ENCODE assay signal across 8 mouse cellular contexts in the genomic region with DNA sequence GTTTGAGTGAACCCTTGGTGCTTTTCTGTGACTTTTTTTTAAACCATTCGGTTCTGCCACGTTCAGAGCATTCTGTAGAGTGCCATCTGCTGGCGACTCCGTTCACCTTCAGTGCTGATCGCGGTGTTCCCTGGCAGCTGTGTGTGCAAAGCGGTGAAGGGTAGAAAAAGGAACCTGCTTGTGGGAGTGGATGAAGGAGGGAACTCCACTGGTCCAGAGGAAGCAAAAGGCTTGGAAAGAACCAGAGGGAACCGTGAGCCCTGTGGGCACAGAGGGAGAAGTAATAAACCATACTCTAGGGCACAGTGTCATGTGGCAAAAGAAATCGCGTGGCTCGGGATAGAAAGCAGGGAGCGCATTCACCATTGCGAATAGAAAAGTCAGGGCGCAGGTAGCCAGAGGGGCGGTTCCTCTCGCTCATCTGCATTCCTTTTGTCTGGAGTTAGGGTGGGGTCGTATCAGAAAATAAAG.
DNase-seq lines count a peak whose midpoint lies in the region; ATAC-seq and TF ChIP-seq lines count a peak whose summit lies in the region.

No protein-coding gene starts in this region.

- peak; percentile 15; the same call in 1 of the 2 replicates for TF ChIP-seq CTCF in G1E (IDR thresholded peaks at IDR 0.05; ENCODE audit: low read depth, low read length)

- H3K27me3 ChIP-seq in G1E (ENCODE audit: insufficient read depth, low read length), result peaks cover 47% of the 10 kb centered on the region
- H3K27me3 ChIP-seq in hindbrain, embryonic 11.5 days (ENCODE audit: control insufficient read depth, insufficient read depth, low read length), result no peaks in the 10 kb centered on the region
- no peaks in the 10 kb centered on the region for H3K27me3 ChIP-seq in lung, embryonic 16.5 days (ENCODE audit: control insufficient read depth, insufficient read depth, low read depth, low read length)

- peaks cover 5% of the 10 kb centered on the region; the same call in 1 of the 2 replicates for H3K9me3 ChIP-seq in G1E (replicated peaks)
- H3K9me3 ChIP-seq in hindbrain, embryonic 11.5 days (ENCODE audit: control insufficient read depth, low read length), result no peaks in the 10 kb centered on the region
- H3K9me3 ChIP-seq in lung, embryonic 16.5 days (ENCODE audit: control insufficient read depth, low read length), result no peaks in the 10 kb centered on the region

- H3K4me2 ChIP-seq in hindbrain, embryonic 11.5 days (replicated peaks; ENCODE audit: low read depth, low read length), result peak overlapping the region; percentile 86
- peak overlapping the region; percentile 86 for H3K4me2 ChIP-seq in lung, embryonic 16.5 days (ENCODE audit: low read depth, low read length)

- WGBS in hindbrain, embryonic 11.5 days, result 1% methylated on average over 17 of the region's 17 CpGs
- WGBS in lung, embryonic 16.5 days, result 0% methylated on average over 17 of the region's 17 CpGs

- 0 out of 2 replicates have a peak overlapping the region, but pooled peaks have one; percentile 47 for H3K27ac ChIP-seq in hindbrain, embryonic 11.5 days (ENCODE audit: low read depth, low read length)
- no peak overlapping the region for H3K27ac ChIP-seq in lung, embryonic 16.5 days (ENCODE audit: low read length)

- no peak overlapping the region for H3K4me3 ChIP-seq in G1E (ENCODE audit: low read depth, low read length)
- H3K4me3 ChIP-seq in hindbrain, embryonic 11.5 days (ENCODE audit: low read depth, low read length), result peak overlapping the region; percentile 35
- peak overlapping the region; percentile 51 for H3K4me3 ChIP-seq in lung, embryonic 16.5 days (ENCODE audit: low read length)

- peak; percentile 37; the same call in 1 of the 2 replicates for ATAC-seq in G1E (ENCODE audit: extremely low read depth, insufficient number of reproducible peaks, low FRiP score, poor library complexity, severe bottlenecking)
- peak; percentile 90 for ATAC-seq in frontal cortex, adult (ENCODE audit: low TSS enrichment)
- peak; percentile 67 for ATAC-seq in hindbrain, embryonic 11.5 days (ENCODE audit: low FRiP score)
- ATAC-seq in lung, embryonic 16.5 days (ENCODE audit: low read depth), result peak; percentile 81

- H3K4me1 ChIP-seq in G1E (ENCODE audit: insufficient read depth, low read depth, low read length), result peaks cover 10% of the 10 kb centered on the region; the same call in 1 of the 2 replicates
- H3K4me1 ChIP-seq in hindbrain, embryonic 11.5 days (replicated peaks; ENCODE audit: control insufficient read depth, insufficient read depth, low read length), result no peaks in the 10 kb centered on the region
- peaks cover 10% of the 10 kb centered on the region for H3K4me1 ChIP-seq in lung, embryonic 16.5 days (replicated peaks; ENCODE audit: control insufficient read depth, insufficient read depth, low read length)

- H3K9ac ChIP-seq in hindbrain, embryonic 11.5 days (ENCODE audit: low read depth, low read length), result peak overlapping the region; percentile 65
- H3K9ac ChIP-seq in lung, embryonic 16.5 days (ENCODE audit: low read length), result peak overlapping the region; percentile 42

- H3K36me3 ChIP-seq in G1E (replicated peaks), result no peaks in the 10 kb centered on the region
- no peaks in the 10 kb centered on the region for H3K36me3 ChIP-seq in hindbrain, embryonic 11.5 days (ENCODE audit: control insufficient read depth, insufficient read depth, low read length)
- no peaks in the 10 kb centered on the region for H3K36me3 ChIP-seq in lung, embryonic 16.5 days (ENCODE audit: control insufficient read depth, insufficient read depth, low read length)

- peak; percentile 14 for DNase-seq in G1E (ENCODE audit: low spot score)
- DNase-seq in cerebellum, adult 18-20 months, result peak; percentile 87
- DNase-seq in hindbrain, embryonic 11.5 days (ENCODE audit: low spot score), result peak; percentile 90
- peak; percentile 74 for DNase-seq in layer of hippocampus, adult 9-11 months
- peak; percentile 46 for DNase-seq in ovary, postnatal 10 days (ENCODE audit: low spot score)
- peak; percentile 75 for DNase-seq in thymus, postnatal 0 days (ENCODE audit: low spot score)

Comparison
In these comparisons a context has a peak if more than half of its experiments do, and no peak if none do; other contexts are left out.
1. ATAC-seq: peak in every context shown above with its lines; median percentile 90 in frontal cortex, adult; 81 in lung, embryonic 16.5 days; 67 in hindbrain, embryonic 11.5 days; 37 in G1E.
2. DNase-seq: peak in every context shown above with its lines; median percentile 90 in hindbrain, embryonic 11.5 days; 87 in cerebellum, adult 18-20 months; 75 in thymus, postnatal 0 days; 74 in layer of hippocampus, adult 9-11 months; 46 in ovary, postnatal 10 days; 14 in G1E.